8 mouse cellular contexts compared by ENCODE assay signal in genomic region chr9:103092248-103092647, GRCm38 (mm10). TPM values are rescaled to one million over a fixed set of nuclear protein-coding genes. Genes with fewer than 3 reads are reported as not detected.
A peak's percentile ranks its signal among the peaks of the same experiment; 100 is the strongest.
DNase-seq lines count a peak whose midpoint lies in the region; ATAC-seq and TF ChIP-seq lines count a peak whose summit lies in the region.

No protein-coding gene starts in this region.

- H3K4me2 ChIP-seq in forebrain, embryonic 13.5 days = peak overlapping the region; percentile 83
- peak overlapping the region; percentile 86 for H3K4me2 ChIP-seq in lung, embryonic 14.5 days

- no peak overlapping the region for H3K9ac ChIP-seq in ES-E14 (ENCODE audit: insufficient read depth, low read depth, low read length, poor library complexity, severe bottlenecking)
- H3K9ac ChIP-seq in forebrain, embryonic 13.5 days = peak overlapping the region; percentile 69
- H3K9ac ChIP-seq in lung, embryonic 14.5 days = peak overlapping the region; percentile 57

- no peaks in the 10 kb centered on the region for H3K36me3 ChIP-seq in ES-E14 (ENCODE audit: control insufficient read depth, insufficient read depth, low read length, poor library complexity, severe bottlenecking)
- no peaks in the 10 kb centered on the region for H3K36me3 ChIP-seq in forebrain, embryonic 13.5 days (ENCODE audit: poor library complexity, severe bottlenecking)
- no peaks in the 10 kb centered on the region for H3K36me3 ChIP-seq in lung, embryonic 14.5 days (ENCODE audit: insufficient read depth)
- no peaks in the 10 kb centered on the region for H3K36me3 ChIP-seq in thymus, adult 2 months (ENCODE audit: control insufficient read depth, insufficient read depth, low read length)

- 0 out of 2 replicates have a peak, but pooled peaks have one; percentile 16 for TF ChIP-seq POLR2A in thymus, adult 2 months (IDR thresholded peaks at IDR 0.05; ENCODE audit: control insufficient read depth, extremely low read depth, insufficient read depth, low read length, poor library complexity)

- H3K4me3 ChIP-seq in ES-E14 (ENCODE audit: insufficient read depth in 1 of 2, low read depth in 1 of 2, low read length in 2 of 2, poor library complexity in 1 of 2, severe bottlenecking in 1 of 2) = peak overlapping the region; percentile 51 to 67; a peak in 3 of 4 replicates
- peak overlapping the region; percentile 48 for H3K4me3 ChIP-seq in forebrain, embryonic 13.5 days
- H3K4me3 ChIP-seq in lung, embryonic 14.5 days (ENCODE audit: low read depth, low read length) = peak overlapping the region; percentile 42
- H3K4me3 ChIP-seq in thymus, adult 2 months (ENCODE audit: control insufficient read depth, insufficient read depth, low read length) = peak overlapping the region; percentile 19

- H3K27ac ChIP-seq in ES-E14 (ENCODE audit: insufficient read depth, low read depth, low read length, poor library complexity, severe bottlenecking) = no peak overlapping the region
- no peak overlapping the region for H3K27ac ChIP-seq in forebrain, embryonic 13.5 days
- H3K27ac ChIP-seq in lung, embryonic 14.5 days (ENCODE audit: low read depth) = no peak overlapping the region
- H3K27ac ChIP-seq in thymus, adult 2 months (ENCODE audit: control insufficient read depth, insufficient read depth, low read length) = no peak overlapping the region

- H3K4me1 ChIP-seq in ES-E14 (ENCODE audit: control insufficient read depth in 2 of 2, insufficient read depth in 2 of 2, low read length in 2 of 2, poor library complexity in 1 of 2) = peaks cover 1 to 4% of the 10 kb centered on the region in 2 experiments; a peak in 2 of 4 replicates
- 0 out of 2 replicates have a peak, but pooled peaks cover 5% of the 10 kb centered on the region for H3K4me1 ChIP-seq in forebrain, embryonic 13.5 days
- H3K4me1 ChIP-seq in lung, embryonic 14.5 days (ENCODE audit: insufficient read depth) = no peaks in the 10 kb centered on the region
- peaks cover 4% of the 10 kb centered on the region; the same call in 1 of the 2 replicates for H3K4me1 ChIP-seq in thymus, adult 2 months (replicated peaks; ENCODE audit: control insufficient read depth, insufficient read depth, low read length)

- intact Hi-C loops in heart, postnatal 14 days (cut with DNase I) = loop anchor here (5.0 kb wide), 2 partner anchors 85 to 210 kb away; no protein-coding TSS in a partner anchor

- peak; percentile 93 for ATAC-seq in forebrain, embryonic 13.5 days
- ATAC-seq in lung, embryonic 14.5 days (ENCODE audit: insufficient read depth) = peak; percentile 91
- peak; percentile 80 for ATAC-seq in neutrophil, adult 5-6 weeks (ENCODE audit: extremely low read depth, insufficient number of reproducible peaks, low FRiP score, poor library complexity, severe bottlenecking)

- TF ChIP-seq CTCF in lung, embryonic 14.5 days (IDR thresholded peaks at IDR 0.05; ENCODE audit: low read depth) = peak; percentile 99
- peak; percentile 99 for TF ChIP-seq CTCF in thymus, adult 2 months (IDR thresholded peaks at IDR 0.05; ENCODE audit: borderline replicate concordance, control insufficient read depth, extremely low read depth, insufficient read depth, low read length, poor library complexity)

- peak; percentile 66 for DNase-seq in ES-E14 (ENCODE audit: low read depth, low spot score)
- peak; percentile 84 for DNase-seq in cerebellum, adult 11-12 months
- DNase-seq in heart, postnatal 14 days = peak; percentile 88 to 90
- DNase-seq in kidney, postnatal 4 days = peak; percentile 90 to 93
- DNase-seq in lung, embryonic 14.5 days = peak; percentile 96
- peak; percentile 57 for DNase-seq in thymus, adult 2 months

- in situ Hi-C loops in ES-E14 (cut with MboI; ENCODE audit: low sequenced_read_pairs in 2 of 2, unreplicated experiment in 2 of 2) = no loop called here

- no peaks in the 10 kb centered on the region for H3K9me3 ChIP-seq in ES-E14 (ENCODE audit: control insufficient read depth, insufficient read depth, low read depth, low read length)
- no peaks in the 10 kb centered on the region for H3K9me3 ChIP-seq in forebrain, embryonic 13.5 days (replicated peaks)
- no peaks in the 10 kb centered on the region for H3K9me3 ChIP-seq in lung, embryonic 14.5 days (ENCODE audit: low read depth, low read length)

- no peaks in the 10 kb centered on the region for H3K27me3 ChIP-seq in forebrain, embryonic 13.5 days
- H3K27me3 ChIP-seq in lung, embryonic 14.5 days (ENCODE audit: insufficient read depth, low read length) = no peaks in the 10 kb centered on the region
- H3K27me3 ChIP-seq in thymus, adult 2 months (ENCODE audit: control insufficient read depth, insufficient read depth, low read length) = no peaks in the 10 kb centered on the region

- 0% methylated on average over 19 of the region's 19 CpGs for WGBS in forebrain, embryonic 13.5 days
- 0% methylated on average over 19 of the region's 19 CpGs for WGBS in lung, embryonic 14.5 days
- WGBS in thymus, adult 2 months = 1% methylated on average over 19 of the region's 19 CpGs

TF ChIP-seq in ES-E14, 5 proteins besides CTCF, POLR2A, EP300 and RAD21:
- TF ChIP-seq ZC3H11A (IDR thresholded peaks at IDR 0.05; ENCODE audit: borderline replicate concordance, low read depth, low read length) (peak; percentile 46; the same call in 1 of the 2 replicates), MAFK (IDR thresholded peaks at IDR 0.05; ENCODE audit: insufficient read depth, low read depth, low read length) (no peak), HCFC1 (IDR thresholded peaks at IDR 0.05; ENCODE audit: borderline replicate concordance, insufficient read depth, low read length) (0 out of 2 replicates have a peak, but pooled peaks have one; percentile 20)

RNA-seq across cellular contexts. Expression of gene Rab6b, which starts 19.3 kb away (rescaled TPM):
- total RNA-seq in ES-E14 (2012; rRNA removed) = 0.85 and 0.98 TPM in 2 replicates
- 38.5 TPM in 2 replicates for polyA plus RNA-seq in forebrain, embryonic 13.5 days (2015; fragmentation: Nextera tagmentation; extraction: Ambion mirVana)
- 1 to 10 TPM; 1.5 to 1.8 TPM for total RNA-seq in heart, postnatal 14 days (2021)
- polyA plus RNA-seq in lung, embryonic 14.5 days (2014; fragmentation: Nextera tagmentation; extraction: Ambion mirVana) = 1.5 and 1.8 TPM in 2 replicates
- 2.2 and 2.9 TPM in 2 replicates for total RNA-seq in neutrophil, adult 5-6 weeks (2017)
- polyA plus RNA-seq in thymus, adult 2 months (2012; rRNA removed) = 4.7 and 8.1 TPM in 2 replicates
